Mouse (Mus musculus) regulatory T cell (primary cell): ENCODE measurements around the gene Hist1h2an.
"Not testable (repeated sequence)": the region's sequence is repeated elsewhere in the genome, so short reads cannot be mapped to it uniquely, and the experiment has no call there.

Experiments
- in situ Hi-C: fragments of 300-600 bp; cut with MboI, MseI; formaldehyde crosslinking; loops from one replicate; pipeline ENCODE4 v1.15.1; 2025; ENCODE audit warnings: high pct_unique_total_duplicates

The Hist1h2an gene

DNA sequence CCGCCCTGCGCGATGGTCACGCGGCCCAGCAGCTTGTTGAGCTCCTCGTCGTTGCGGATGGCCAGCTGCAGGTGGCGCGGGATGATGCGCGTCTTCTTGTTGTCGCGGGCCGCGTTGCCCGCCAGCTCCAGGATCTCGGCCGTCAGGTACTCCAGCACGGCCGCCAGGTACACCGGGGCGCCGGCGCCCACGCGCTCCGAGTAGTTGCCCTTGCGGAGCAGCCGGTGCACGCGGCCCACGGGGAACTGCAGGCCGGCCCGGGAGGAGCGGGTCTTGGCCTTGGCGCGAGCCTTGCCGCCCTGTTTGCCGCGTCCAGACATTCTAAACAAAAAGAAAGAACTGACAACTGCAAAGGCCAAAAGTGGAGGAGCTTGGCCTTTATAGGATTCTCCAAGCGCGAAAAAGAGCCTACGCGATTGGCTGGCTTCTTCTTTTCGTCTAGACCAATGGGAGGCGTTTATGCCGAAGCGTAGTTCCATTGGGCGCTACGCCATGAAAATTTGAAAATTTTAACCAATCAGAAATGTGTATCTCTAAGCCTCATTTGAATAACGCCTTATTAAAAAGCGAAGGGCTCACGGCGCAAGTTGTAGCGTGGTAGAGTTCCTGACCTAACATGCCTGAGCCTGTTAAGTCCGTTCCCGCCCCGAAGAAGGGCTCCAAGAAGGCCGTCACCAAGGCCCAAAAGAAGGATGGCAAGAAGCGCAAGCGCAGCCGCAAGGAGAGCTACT is at the start of gene Hist1h2an, which contains the start of gene Hist1h2bp:
Gene Hist1h2an (minus strand): TSS at position 320 of the 731 bp plus-strand sequence.
Gene Hist1h2bp (plus strand): TSS at position 563 of the 731 bp plus-strand sequence.
- in situ Hi-C loops = loop anchor here (25.0 kb wide), 1 partner anchor 1950 kb away; the partner anchor contains the start of genes Hist1h1c, Hist1h2bb and Hist1h3c

DNA sequence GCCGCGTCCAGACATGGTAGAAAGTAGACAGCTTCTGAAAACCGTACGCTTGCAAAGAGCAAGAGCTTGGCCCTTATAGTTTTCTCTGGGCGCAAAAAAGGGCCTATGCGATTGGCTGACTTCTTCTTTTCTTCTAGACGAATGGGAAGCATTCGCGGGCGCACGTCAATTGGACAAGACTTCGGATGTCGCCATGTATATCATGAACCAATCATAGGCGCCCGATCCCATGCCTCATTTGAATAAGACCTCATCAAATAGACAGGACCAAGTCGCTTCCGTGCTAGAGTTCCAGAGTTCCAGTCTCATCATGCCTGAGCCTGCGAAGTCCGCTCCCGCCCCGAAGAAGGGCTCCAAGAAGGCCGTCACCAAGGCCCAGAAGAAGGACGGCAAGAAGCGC is 46.4 kb upstream of the Hist1h2an start, which contains the start of the genes Hist1h2ap and Hist1h2br:
Gene Hist1h2ap (minus strand): TSS at position 47 of the 400 bp plus-strand sequence.
Gene Hist1h2br (plus strand): TSS at position 283 of the 400 bp plus-strand sequence.
- in situ Hi-C loops = not testable (repeated sequence)

DNA sequence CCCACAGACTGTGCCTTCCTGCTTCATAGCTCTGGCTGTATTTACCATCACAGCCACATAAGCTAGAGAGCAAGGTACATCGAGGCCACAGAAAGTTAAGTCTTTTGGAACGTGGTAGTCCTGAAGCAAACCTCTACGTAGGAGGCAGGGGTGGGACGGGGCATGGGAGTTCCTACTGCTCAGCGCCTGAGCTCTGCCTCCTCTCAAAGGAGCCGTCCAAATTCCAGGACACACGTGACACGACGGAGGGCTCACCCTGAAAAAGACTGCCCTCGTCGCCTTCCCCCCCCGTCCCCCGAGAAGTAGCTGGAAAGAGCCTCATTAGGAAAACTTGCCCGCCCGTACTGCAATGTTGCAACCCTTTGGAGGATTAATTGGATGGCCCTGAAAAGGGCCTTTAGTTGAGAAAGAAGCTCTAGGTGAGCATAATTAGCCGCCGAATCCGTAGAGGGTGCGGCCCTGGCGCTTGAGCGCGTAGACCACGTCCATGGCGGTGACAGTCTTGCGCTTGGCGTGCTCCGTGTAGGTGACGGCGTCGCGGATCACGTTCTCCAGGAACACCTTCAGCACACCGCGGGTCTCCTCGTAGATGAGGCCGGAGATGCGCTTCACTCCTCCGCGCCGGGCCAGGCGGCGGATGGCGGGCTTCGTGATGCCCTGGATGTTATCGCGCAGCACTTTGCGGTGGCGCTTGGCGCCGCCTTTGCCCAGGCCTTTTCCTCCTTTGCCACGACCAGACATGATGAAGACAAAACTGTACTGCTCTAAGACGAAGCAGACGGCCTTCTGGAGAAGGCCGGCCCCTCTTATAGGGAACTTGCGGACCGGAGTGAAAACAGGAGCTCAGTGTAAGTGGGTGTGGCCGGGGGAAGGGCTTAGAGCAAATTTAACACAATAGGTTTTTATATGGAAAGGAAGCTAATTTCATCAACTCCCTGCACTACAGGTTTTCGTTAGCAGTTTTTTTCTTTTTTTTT is 44.7 kb upstream of the Hist1h2an start, which contains the start of gene Hist1h4n:
Gene Hist1h4n (minus strand): TSS at position 779 of the 977 bp plus-strand sequence.
- in situ Hi-C loops = not testable (repeated sequence)

DNA sequence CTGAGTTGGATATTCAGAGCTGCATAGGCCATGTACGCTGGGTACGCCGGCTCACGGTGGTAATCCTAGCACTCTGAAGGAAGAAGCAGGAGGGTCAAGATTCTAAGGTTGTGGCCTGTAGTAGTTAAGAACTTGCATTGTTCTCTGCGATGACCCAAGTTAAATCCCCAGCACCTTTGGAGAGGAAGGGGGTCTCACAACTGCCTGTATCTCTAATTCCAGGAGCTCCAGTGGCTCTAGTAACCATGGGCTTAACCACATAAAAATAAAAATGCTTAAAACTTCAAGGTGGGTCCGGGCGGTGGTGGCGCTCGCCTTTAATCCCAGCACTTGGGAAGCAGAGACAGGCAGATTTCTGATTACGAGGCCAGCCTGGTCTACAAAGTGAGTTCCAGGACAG is 43.3 kb upstream of the Hist1h2an start:
- in situ Hi-C loops = no loop called here

DNA sequence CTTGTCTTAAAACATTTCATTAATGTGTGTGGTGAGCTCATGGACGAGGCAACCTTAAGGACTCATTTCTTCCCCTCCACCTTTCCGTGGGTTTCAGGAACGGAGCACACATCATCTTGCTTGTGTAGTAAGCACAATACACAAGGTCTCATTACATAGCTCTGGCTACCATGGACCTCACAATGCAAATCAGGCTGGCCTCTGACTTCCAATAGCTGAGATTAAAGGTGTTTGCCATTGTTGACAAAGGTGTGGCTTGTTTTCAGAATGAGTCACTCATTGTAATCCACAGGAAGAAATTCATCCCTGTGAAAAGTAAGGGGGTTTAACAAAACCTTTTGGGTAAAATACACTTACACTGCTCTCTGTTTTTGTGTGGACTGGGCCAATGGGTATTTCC is 41.5 kb upstream of the Hist1h2an start:
- in situ Hi-C loops = loop anchor here (5.0 kb wide), 1 partner anchor 36 kb away; no protein-coding TSS in a partner anchor

DNA sequence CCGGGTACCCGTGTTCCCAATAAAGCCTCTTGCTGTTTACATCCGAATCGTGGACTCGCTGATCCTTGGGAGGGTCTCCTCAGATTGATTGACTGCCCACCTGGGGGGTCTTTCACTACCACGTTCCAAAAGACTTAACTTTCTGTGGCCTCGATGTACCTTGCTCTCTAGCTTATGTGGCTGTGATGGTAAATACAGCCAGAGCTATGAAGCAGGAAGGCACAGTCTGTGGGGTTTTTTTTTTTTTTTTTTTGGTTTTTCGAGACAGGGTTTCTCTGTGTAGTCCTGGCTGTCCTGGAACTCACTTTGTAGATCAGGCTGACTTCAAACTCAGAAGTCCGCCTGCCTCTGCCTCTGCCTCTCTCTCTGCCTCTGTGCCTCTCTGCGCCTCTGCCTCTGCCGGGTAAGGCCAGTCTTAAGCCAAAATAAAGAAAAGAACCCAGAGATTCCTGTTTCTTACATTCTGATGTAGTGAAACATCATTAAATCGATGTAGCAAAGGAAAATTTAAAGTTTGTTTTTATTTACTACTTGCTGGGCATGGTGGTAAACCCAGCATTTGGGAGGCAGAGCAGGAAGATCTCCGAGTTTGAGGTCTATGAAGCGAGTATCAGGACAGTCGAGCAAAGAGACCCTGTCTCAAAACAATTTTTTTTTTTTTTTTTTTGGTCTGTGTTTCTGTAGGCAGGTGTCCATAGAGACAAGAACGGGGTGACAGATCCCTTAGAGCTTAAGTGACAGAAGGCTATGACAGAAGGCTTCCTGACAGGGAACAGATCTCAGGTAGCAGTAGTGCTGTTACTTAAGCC is 33.3 kb upstream of the Hist1h2an start:
- in situ Hi-C loops = loop anchor here (25.0 kb wide), 1 partner anchor 1742 kb away; the partner anchor contains the start of genes Hist1h1d, Hist1h2ad, Hist1h2ae and Hist1h2bf

DNA sequence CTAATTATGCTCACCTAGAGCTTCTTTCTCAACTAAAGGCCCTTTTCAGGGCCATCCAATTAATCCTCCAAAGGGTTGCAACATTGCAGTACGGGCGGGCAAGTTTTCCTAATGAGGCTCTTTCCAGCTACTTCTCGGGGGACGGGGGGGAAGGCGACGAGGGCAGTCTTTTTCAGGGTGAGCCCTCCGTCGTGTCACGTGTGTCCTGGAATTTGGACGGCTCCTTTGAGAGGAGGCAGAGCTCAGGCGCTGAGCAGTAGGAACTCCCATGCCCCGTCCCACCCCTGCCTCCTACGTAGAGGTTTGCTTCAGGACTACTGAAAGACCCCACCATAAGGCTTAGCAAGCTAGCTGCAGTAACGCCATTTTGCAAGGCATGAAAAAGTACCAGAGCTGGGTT is 25.1 kb upstream of the Hist1h2an start:
- in situ Hi-C loops = loop anchor here (25.0 kb wide), 1 partner anchor 1750 kb away; the partner anchor contains the start of genes Hist1h1d, Hist1h2ad, Hist1h2ae and Hist1h2bf

DNA sequence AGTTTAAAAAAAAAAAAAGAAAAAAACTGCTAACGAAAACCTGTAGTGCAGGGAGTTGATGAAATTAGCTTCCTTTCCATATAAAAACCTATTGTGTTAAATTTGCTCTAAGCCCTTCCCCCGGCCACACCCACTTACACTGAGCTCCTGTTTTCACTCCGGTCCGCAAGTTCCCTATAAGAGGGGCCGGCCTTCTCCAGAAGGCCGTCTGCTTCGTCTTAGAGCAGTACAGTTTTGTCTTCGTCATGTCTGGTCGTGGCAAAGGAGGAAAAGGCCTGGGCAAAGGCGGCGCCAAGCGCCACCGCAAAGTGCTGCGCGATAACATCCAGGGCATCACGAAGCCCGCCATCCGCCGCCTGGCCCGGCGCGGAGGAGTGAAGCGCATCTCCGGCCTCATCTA is 24.5 kb upstream of the Hist1h2an start, which contains the start of gene Hist1h4m:
Gene Hist1h4m (plus strand): TSS at position 208 of the 400 bp plus-strand sequence.
- in situ Hi-C loops = loop anchor here (25.0 kb wide), 1 partner anchor 1751 kb away; the partner anchor contains the start of genes Hist1h1d, Hist1h2ad, Hist1h2ae and Hist1h2bf

DNA sequence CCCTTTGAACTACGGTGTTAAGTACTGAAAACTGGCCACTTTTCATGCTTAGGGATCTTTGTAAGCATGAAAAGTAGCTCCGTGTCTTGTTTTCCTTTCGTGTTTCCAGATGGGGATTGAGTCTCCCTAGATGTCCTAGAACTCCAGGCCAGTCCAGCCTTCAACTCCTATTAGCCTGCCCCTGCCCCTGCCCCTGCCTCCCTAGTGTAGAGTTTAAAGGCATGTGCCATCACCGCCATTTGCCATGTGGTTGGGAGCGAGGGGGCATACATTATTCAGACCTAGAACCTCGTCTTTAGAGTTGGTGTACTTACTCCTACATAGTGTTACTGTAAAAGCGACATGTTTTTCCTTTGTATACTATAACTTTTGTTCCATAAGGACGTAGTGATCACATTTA is 24.1 kb upstream of the Hist1h2an start:
- in situ Hi-C loops = loop anchor here (25.0 kb wide), 1 partner anchor 1751 kb away; the partner anchor contains the start of genes Hist1h1d, Hist1h2ad, Hist1h2ae and Hist1h2bf

DNA sequence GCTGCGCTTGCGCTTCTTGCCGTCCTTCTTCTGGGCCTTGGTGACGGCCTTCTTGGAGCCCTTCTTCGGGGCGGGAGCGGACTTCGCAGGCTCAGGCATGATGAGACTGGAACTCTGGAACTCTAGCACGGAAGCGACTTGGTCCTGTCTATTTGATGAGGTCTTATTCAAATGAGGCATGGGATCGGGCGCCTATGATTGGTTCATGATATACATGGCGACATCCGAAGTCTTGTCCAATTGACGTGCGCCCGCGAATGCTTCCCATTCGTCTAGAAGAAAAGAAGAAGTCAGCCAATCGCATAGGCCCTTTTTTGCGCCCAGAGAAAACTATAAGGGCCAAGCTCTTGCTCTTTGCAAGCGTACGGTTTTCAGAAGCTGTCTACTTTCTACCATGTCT is 23.1 kb upstream of the Hist1h2an start, which contains the start of the genes Hist1h2bq and Hist1h2ao:
Gene Hist1h2bq (minus strand): TSS at position 125 of the 400 bp plus-strand sequence.
Gene Hist1h2ao (plus strand): TSS at position 393 of the 400 bp plus-strand sequence.
- in situ Hi-C loops = loop anchor here (25.0 kb wide), 1 partner anchor 1752 kb away; the partner anchor contains the start of genes Hist1h1d, Hist1h2ad, Hist1h2ae and Hist1h2bf

DNA sequence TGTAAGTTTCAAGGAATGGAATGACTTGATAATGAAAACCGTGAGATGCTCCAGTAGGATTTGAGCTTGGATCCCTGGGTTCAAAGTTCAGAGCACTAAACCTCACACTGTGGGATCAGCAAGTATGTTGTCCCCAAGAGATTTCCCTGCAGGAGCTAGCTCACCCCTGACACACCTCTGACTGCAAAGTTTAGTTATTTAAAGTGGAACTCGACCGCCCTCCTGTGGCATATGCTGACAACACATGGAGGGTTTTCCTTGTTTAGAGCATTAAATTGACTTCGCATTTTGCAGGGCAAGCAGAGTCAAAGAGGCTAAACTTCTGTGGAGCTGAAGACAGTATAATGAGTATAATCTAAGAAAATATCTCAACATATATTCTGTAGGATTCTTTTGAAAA is 16.0 kb upstream of the Hist1h2an start:
- in situ Hi-C loops = loop anchor here (10.0 to 25.0 kb wide), 2 partner anchors 222 to 1759 kb away; partner anchors contain the start of genes Hist1h1d, Hist1h2ad, Hist1h2ae and Hist1h2bf

DNA sequence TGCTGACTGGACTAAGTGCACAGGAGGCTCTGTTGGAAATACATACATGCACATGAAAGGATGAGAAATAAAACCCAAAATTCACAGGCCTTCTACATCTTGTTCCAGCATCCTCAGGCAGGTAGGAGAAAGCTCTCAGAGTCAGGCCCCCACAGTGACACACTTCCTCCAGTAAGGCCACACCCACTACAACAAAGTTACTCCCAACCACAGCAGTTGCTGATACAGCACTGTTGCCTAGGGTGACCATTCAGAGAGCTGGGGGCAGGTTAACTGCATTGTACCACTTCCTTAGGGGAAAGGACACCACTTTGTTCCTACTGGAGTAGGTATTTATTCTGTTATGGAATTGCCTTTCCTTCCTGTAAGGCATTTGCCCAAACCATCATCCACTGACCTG is 10.1 kb upstream of the Hist1h2an start:
- in situ Hi-C loops = loop anchor here (5.0 to 25.0 kb wide), 2 partner anchors 50 to 1940 kb away; partner anchors contain the start of genes Hist1h1c, Hist1h2bb and Hist1h3c

DNA sequence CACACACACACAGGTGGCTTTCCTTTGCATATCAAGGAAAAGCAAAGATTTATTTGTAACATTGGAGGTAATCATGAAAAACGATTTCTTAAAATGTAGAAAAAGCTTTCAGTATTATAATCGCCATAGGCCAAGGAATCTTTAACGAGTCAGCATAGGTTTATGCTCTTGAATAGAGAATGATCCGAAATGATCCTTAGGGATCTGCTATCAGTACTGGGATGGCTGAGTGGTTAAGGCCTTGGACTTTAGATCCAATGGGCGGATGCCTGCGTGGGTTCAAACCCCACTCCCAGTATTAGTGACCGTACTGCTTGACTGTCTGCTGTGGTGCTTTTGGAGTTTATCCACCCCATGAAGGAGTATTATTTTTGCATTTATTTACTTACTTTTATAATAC is 8.6 kb upstream of the Hist1h2an start:
- in situ Hi-C loops = loop anchor here (5.0 to 25.0 kb wide), 2 partner anchors 52 to 1942 kb away; partner anchors contain the start of genes Hist1h1c, Hist1h2bb and Hist1h3c

DNA sequence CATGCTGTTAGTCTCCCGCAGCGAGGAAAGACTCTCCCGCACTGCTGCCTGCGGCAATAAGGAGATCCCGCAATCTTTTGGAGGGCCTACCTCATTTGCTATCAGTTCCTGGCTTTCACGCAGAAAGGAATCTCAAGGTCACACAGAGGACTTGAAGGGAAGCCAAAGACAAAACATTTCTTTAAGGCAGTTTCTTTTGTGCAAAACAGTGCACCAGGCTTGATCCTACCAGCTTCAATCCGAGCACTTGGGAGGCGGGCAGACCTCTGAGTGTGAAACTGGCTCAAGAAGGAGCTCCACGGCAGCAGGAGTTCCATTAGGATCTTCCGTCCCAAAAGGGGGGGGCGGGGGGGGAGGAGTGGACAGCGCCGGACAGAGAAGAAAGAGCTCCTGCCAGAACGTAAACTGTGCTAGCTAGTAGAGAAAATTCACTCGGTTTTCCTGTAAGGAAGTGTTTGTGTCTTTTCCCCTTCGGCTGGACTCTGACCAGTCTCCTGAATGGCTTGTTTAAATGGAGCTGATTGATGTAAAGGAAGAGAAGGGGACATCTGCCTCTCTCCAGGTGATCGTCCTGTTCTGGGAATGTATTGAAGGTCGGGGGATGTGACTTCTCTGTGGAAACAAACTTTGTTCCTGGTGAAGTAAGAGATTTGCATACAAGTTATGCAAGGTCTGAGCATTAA is 3.7 kb upstream of the Hist1h2an start:
- in situ Hi-C loops = loop anchor here (5.0 to 25.0 kb wide), 3 partner anchors 37 to 1947 kb away; partner anchors contain the start of genes Hist1h1c, Hist1h2bb, Hist1h3c and Hist1h4j

DNA sequence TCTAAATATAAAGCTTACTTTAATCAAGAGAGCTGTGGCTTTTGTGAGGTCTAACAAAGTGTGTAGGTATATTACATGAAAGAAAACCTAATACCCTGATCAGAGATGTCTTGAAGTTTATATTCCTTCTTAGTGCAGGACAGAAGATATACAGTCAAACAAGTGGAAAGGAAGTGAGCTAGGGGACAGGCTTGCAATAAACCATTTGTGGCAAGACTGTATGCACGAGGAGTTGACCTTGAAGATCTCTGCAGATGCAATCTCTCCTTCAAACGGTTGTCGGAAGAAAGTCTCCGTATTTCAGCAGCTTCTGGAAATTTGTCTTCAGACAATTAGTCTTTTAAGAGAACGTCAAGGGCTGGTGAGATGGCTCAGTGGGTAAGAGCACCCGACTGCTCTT is 2.9 kb upstream of the Hist1h2an start:
- in situ Hi-C loops = loop anchor here (5.0 to 25.0 kb wide), 3 partner anchors 37 to 1947 kb away; partner anchors contain the start of genes Hist1h1c, Hist1h2bb, Hist1h3c and Hist1h4j

DNA sequence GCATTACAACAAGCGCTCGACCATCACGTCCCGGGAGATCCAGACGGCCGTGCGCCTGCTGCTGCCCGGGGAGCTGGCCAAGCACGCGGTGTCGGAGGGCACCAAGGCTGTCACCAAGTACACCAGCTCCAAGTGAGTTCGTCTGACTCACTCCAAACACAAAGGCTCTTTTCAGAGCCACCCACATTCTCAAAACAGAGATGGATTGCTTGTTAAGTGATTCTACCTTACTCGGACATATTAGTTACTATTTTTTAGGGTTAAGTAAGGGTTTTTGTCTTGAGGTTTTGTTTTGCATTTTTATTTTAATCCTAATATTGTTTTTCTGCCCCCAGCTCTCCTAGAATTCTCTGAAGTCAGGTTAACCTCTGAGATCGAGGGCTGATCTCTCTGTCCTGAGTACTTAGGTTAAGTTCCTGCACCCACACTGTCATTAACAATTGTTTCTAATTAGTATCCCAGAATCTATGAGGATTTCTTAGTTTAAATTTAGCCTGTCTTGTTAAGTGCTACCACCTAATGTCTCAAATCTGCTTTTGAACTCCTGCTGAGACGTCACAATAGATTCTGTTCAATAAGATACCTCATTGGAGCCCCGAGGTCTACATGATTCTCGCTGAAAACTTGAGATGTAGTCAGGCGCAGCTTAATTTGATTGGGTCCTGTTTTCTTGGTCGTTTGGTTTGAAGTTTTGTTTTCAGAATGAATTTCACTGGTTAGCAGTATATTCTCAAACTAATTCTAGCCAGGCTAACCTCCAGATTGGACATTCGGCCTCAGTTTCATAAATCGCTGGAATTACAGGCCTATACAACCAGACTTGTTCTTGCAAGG is 959 bp upstream of the Hist1h2an start:
- in situ Hi-C loops = loop anchor here (25.0 kb wide), 1 partner anchor 1949 kb away; the partner anchor contains the start of genes Hist1h1c, Hist1h2bb and Hist1h3c

DNA sequence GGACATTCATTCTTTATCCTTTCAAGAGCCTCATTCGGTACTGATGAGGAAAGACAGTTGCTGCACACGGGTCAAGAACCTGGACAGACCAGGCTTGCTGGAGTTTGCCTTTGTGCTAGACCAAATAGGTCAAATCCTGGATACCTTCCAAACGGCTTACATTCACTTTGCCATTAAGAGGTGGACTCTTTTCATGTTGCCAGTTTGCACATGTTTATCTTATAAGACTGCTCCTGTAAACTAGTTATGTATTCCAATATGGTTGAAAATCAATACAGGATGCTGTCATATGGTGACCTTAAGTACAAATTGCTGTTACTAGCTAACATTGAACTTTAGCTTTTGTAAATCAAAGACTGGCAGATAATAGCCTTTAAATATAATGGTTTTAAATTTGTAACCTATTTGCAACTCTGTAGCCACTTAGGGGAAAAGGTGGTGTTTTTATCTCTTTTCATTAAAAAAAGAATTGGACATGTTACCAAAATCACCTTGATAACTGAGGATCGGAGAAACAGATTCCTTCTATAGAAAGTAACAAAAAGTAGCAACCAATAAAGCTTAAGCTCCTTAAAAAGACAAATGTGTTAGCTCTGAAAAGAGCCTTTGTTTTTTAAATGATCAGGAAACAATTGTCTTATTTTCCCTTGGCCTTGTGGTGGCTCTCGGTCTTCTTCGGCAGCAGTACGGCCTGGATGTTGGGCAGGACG is 674 bp downstream of the Hist1h2an start:
- in situ Hi-C loops = loop anchor here (25.0 kb wide), 1 partner anchor 1951 kb away; the partner anchor contains the start of genes Hist1h1c, Hist1h2bb and Hist1h3c
